Mouse (Mus musculus) CD4-positive helper T cell, adult 2 months (primary cell): ENCODE results near the gene Defa33.
"Not testable (repeated sequence)": the region's sequence is repeated elsewhere in the genome, so short reads cannot be mapped to it uniquely, and the experiment has no call there.

Experiments
- DNase-seq: peaks from one replicate; pipeline ENCODE4 v3.0.0-alpha.2; 2012; ENCODE audit warnings: low read depth, missing footprints, low spot score

The Defa33 gene

GRCm38 (mm10) chr8:21391511-21391910 lies at the start of gene Defa33:
Gene Defa33, plus strand, starts transcription at chr8:21391811.
- DNase-seq: not testable (repeated sequence)

GRCm38 (mm10) chr8:21378215-21378614 lies 13.4 kb upstream of the Defa33 start, which contains the start of gene Defa2:
Gene Defa2, plus strand, starts transcription at chr8:21378515.
- DNase-seq: not testable (repeated sequence)

- not testable (repeated sequence) for DNase-seq
Measured at GRCm38 (mm10) chr8:21427111-21427510, 35.5 kb downstream of the Defa33 start, which contains the start of gene Defa36. Gene Defa36, plus strand, starts transcription at chr8:21427411.
